22 mouse cellular contexts compared by ENCODE assay signal in the genomic region with DNA sequence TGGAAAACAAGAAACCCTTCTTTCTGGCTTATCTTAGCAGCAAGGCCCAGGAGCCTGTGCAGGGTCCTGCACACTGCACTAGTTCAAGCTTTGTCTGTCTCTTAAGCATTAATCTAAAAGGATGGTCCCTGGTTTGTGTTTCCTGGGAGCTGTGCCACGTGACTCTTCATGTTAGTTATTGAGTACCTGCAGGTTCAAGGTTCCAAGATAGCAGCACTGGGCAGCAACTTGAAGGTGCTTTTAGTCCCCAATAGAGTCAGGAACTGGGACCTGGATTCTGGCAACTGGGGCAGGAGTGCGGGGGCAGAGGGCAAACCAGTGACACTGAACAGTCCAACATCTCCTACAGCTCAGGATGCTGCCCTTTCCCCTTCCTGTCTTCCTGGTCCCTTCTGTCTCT. TPM values are rescaled to one million over a fixed set of nuclear protein-coding genes. Genes with fewer than 3 reads are reported as not detected.
DNase-seq lines count a peak whose midpoint lies in the region; TF ChIP-seq lines count a peak whose summit lies in the region.
"Had no signal": no experiment of that assay in that cellular context is flagged by ENCODE, and none has a peak within 500 bp of the region (broad histone marks: within the 10 kb centered on the region; RNA-seq: fewer than 3 reads in every experiment).

No protein-coding gene starts in this region.

- 57% methylated on average over 2 of the region's 2 CpGs for WGBS in kidney, adult 2 months
- WGBS in small intestine, adult 2 months, result 35% methylated on average over 2 of the region's 2 CpGs
- 89% methylated on average over 2 of the region's 2 CpGs for WGBS in midbrain, embryonic 10.5 days

- no peaks in the 10 kb centered on the region for H3K27me3 ChIP-seq in kidney, adult 2 months (replicated peaks; ENCODE audit: control insufficient read depth, insufficient read depth, low read length)
- no peaks in the 10 kb centered on the region for H3K27me3 ChIP-seq in small intestine, adult 2 months (ENCODE audit: control insufficient read depth, insufficient read depth, low read length)
- H3K27me3 ChIP-seq in midbrain, embryonic 10.5 days (ENCODE audit: low read depth, poor library complexity, severe bottlenecking), result no peaks in the 10 kb centered on the region
- H3K27me3 ChIP-seq: embryonic facial prominence, embryonic 15.5 days; midbrain, embryonic 15.5 days had no signal

- TF ChIP-seq POLR2A in kidney, adult 2 months (IDR thresholded peaks at IDR 0.05; ENCODE audit: low read depth, low read length), result no peak
- no peak for TF ChIP-seq POLR2A in small intestine, adult 2 months (IDR thresholded peaks at IDR 0.05; ENCODE audit: low read depth, low read length)

- H3K4me1 ChIP-seq in kidney, adult 2 months (ENCODE audit: control insufficient read depth, insufficient read depth, low read length), result peaks cover 32% of the 10 kb centered on the region
- peaks cover 15% of the 10 kb centered on the region; the same call in 1 of the 2 replicates for H3K4me1 ChIP-seq in small intestine, adult 2 months (ENCODE audit: control insufficient read depth, insufficient read depth, insufficient read length, low read length)
- peaks cover 16% of the 10 kb centered on the region for H3K4me1 ChIP-seq in midbrain, embryonic 10.5 days
- H3K4me1 ChIP-seq: limb, embryonic 10.5 days; midbrain, embryonic 15.5 days had no signal

- H3K4me3 ChIP-seq in kidney, adult 2 months (ENCODE audit: insufficient read depth, low read depth, low read length), result no peak overlapping the region
- no peak overlapping the region for H3K4me3 ChIP-seq in small intestine, adult 2 months (ENCODE audit: low read depth, low read length)
- no peak overlapping the region for H3K4me3 ChIP-seq in midbrain, embryonic 10.5 days
- H3K4me3 ChIP-seq: embryonic facial prominence, embryonic 15.5 days; left cerebral cortex, adult 2 months; limb, embryonic 10.5 days; midbrain, embryonic 15.5 days had no signal

- DNase-seq in kidney, adult 11 months, result peak; percentile 81
- no peak for DNase-seq in kidney, postnatal 10 days
- peak; percentile 90 for DNase-seq in kidney, adult 2 months
- peak; percentile 57 to 80 for DNase-seq in kidney, postnatal 25 days
- no peak for DNase-seq in right cerebral cortex, adult 18-20 months
- no peak for DNase-seq in spleen, postnatal 14 days (ENCODE audit: low spot score in 2 of 2)
- no peak for DNase-seq in midbrain, embryonic 10.5 days (ENCODE audit: low spot score)
- DNase-seq: adrenal gland, postnatal 14 days; cerebellum, adult 11-12 months; cerebellum, postnatal 14 days; heart, postnatal 36 days; layer of hippocampus, adult 9-11 months; lung, adult 18-20 months; lung, postnatal 14 days; thymus, postnatal 36 days had no signal

- TF ChIP-seq CTCF in kidney, adult 2 months (conservative IDR thresholded peaks at IDR 0.05; ENCODE audit: insufficient read depth, insufficient read length, low read depth, low read length), result no peak
- TF ChIP-seq CTCF in small intestine, adult 2 months (IDR thresholded peaks at IDR 0.05; ENCODE audit: extremely low read depth, insufficient read length, insufficient replicate concordance, low read depth, low read length), result no peak

- peaks cover 2% of the 10 kb centered on the region; the same call in 1 of the 2 replicates for H3K36me3 ChIP-seq in kidney, adult 2 months (ENCODE audit: control insufficient read depth, insufficient read depth, low read length)
- H3K36me3 ChIP-seq in small intestine, adult 2 months (ENCODE audit: control insufficient read depth, insufficient read depth, low read length), result peaks cover 33% of the 10 kb centered on the region
- peaks cover 27% of the 10 kb centered on the region for H3K36me3 ChIP-seq in midbrain, embryonic 10.5 days
- H3K36me3 ChIP-seq: midbrain, embryonic 15.5 days had no signal

- no peaks in the 10 kb centered on the region for H3K9me3 ChIP-seq in midbrain, embryonic 10.5 days (replicated peaks)
- H3K9me3 ChIP-seq: embryonic facial prominence, embryonic 15.5 days; G1E; limb, embryonic 10.5 days; midbrain, embryonic 15.5 days had no signal

- H3K27ac ChIP-seq in kidney, adult 2 months (ENCODE audit: insufficient read depth, low read depth, low read length), result peak overlapping the region; percentile 80
- peak overlapping the region; percentile 43; the same call in 1 of the 2 replicates for H3K27ac ChIP-seq in small intestine, adult 2 months (ENCODE audit: insufficient read depth, low read depth, low read length)
- no peak overlapping the region for H3K27ac ChIP-seq in midbrain, embryonic 10.5 days (replicated peaks)
- H3K27ac ChIP-seq: embryonic facial prominence, embryonic 15.5 days; hindbrain, embryonic 14.5 days; left cerebral cortex, adult 2 months; limb, embryonic 10.5 days; midbrain, embryonic 15.5 days had no signal

RNA-seq across cellular contexts. Expression of a gene that starts 53.9 kb away (rescaled TPM):
- polyA plus RNA-seq in kidney, adult 2 months (2012; rRNA removed), result 6.9 and 10.5 TPM in 2 replicates
- polyA plus RNA-seq in small intestine, adult 2 months (2012; rRNA removed), result 1.8 and 3.0 TPM in 2 replicates
- polyA plus RNA-seq in midbrain, embryonic 10.5 days (2016; fragmentation: Nextera tagmentation; extraction: Ambion mirVana), result 116 and 119 TPM in 2 replicates

Comparison
In these comparisons a context has a peak if more than half of its experiments do, and no peak if none do; other contexts are left out.
1. DNase-seq: peak in kidney, adult 11 months (single experiment), kidney, adult 2 months (single experiment) and kidney, postnatal 25 days (2 of 2); none in kidney, postnatal 10 days (single experiment), right cerebral cortex, adult 18-20 months (single experiment), spleen, postnatal 14 days (0 of 2) and midbrain, embryonic 10.5 days (single experiment).
2. RNA of a gene that starts 53.9 kb away (polyA plus RNA-seq): 116 to 119 TPM in midbrain, embryonic 10.5 days; 6.9 to 10.5 TPM in kidney, adult 2 months and 1.8 to 3.0 TPM in small intestine, adult 2 months; every median in the first group is over 10 times any median in the second.